Mouse (Mus musculus) macrophage (primary cell): ENCODE data around the gene Gm17657. TPM values are rescaled to one million over a fixed set of nuclear protein-coding genes. Genes with fewer than 3 reads are reported as not detected.
"Not testable (repeated sequence)": the region's sequence is repeated elsewhere in the genome, so short reads cannot be mapped to it uniquely, and the experiment has no call there.

Experiments
- H3K27ac ChIP-seq: fragments of 350-480 bp; formaldehyde crosslinking; 2 replicates; pipeline ENCODE4 v1.9.0; 2021
- H3K36me3 ChIP-seq: fragments of 350-480 bp; formaldehyde crosslinking; 2 replicates; pipeline ENCODE4 v1.9.0; 2021; ENCODE audit errors: inconsistent target
- H3K4me3 ChIP-seq: fragments of 350-480 bp; formaldehyde crosslinking; 2 replicates; pipeline ENCODE4 v1.9.0; 2021; ENCODE audit errors: inconsistent target
- H3K79me2 ChIP-seq: fragments of 350-480 bp; formaldehyde crosslinking; 2 replicates; pipeline ENCODE4 v1.9.0; 2021; ENCODE audit errors: inconsistent target
- WGBS: methylation state at CpG from one replicate; pipeline ENCODE4 v1.1.7; 2026; ENCODE audit warnings: inconsistent platforms; ENCODE audit not compliant: missing documents; 5-methylcytosine and 5-hydroxymethylcytosine counted together
- polyA plus RNA-seq: library from polyadenylated mRNA; stranded (reverse); fragments of 250-400 nt; gene quantifications from 3 replicates; pipeline ENCODE4 v1.2.4, GENCODE M21; 2018; ENCODE audit warnings: inconsistent platforms

The Gm17657 gene
- polyA plus RNA-seq, 1 experiment from 2014 or later = not detected

GRCm38 (mm10) chr17:29531757-29532384 is 17.6 kb downstream of the Gm17657 start:
- Histone ChIP-seq H3K79me2 (no peaks in the 10 kb centered on the region), H3K4me3 (no peak overlapping the region), H3K36me3 (no peaks in the 10 kb centered on the region), H3K27ac (no peak overlapping the region)
- 13% methylated on average over 10 of the region's 10 CpGs for WGBS

GRCm38 (mm10) chr17:29531278-29531677 is 18.2 kb downstream of the Gm17657 start:
- H3K27ac ChIP-seq = no peak overlapping the region

GRCm38 (mm10) chr17:29530508-29530907 is 18.9 kb downstream of the Gm17657 start:
- Histone ChIP-seq H3K79me2 (no peaks in the 10 kb centered on the region), H3K27ac (no peak overlapping the region), H3K36me3 (no peaks in the 10 kb centered on the region), H3K4me3 (no peak overlapping the region)
- WGBS = 47% methylated on average over 6 of the region's 6 CpGs

More at GRCm38 (mm10) chr17:29531278-29531677, 18.2 kb downstream of the Gm17657 start:
- WGBS = 73% methylated on average over 9 of the region's 9 CpGs
- H3K36me3 ChIP-seq = no peaks in the 10 kb centered on the region
- no peaks in the 10 kb centered on the region for H3K79me2 ChIP-seq
- no peak overlapping the region for H3K4me3 ChIP-seq

- 76% methylated on average over 8 of the region's 8 CpGs for WGBS
- no peak overlapping the region for H3K27ac ChIP-seq
Measured at GRCm38 (mm10) chr17:29528568-29529187, 20.8 kb downstream of the Gm17657 start.

GRCm38 (mm10) chr17:29525613-29526012 is 23.8 kb downstream of the Gm17657 start:
- no peak overlapping the region for H3K27ac ChIP-seq
- 87% methylated on average over 2 of the region's 2 CpGs for WGBS
- H3K4me3 ChIP-seq = no peak overlapping the region
- no peaks in the 10 kb centered on the region for H3K79me2 ChIP-seq
- H3K36me3 ChIP-seq = no peaks in the 10 kb centered on the region

More at GRCm38 (mm10) chr17:29528568-29529187, 20.8 kb downstream of the Gm17657 start:
- no peaks in the 10 kb centered on the region for H3K79me2 ChIP-seq
- no peak overlapping the region for H3K4me3 ChIP-seq
- H3K36me3 ChIP-seq = no peaks in the 10 kb centered on the region

- H3K36me3 ChIP-seq = no peaks in the 10 kb centered on the region
- no peaks in the 10 kb centered on the region for H3K79me2 ChIP-seq
- no peak overlapping the region for H3K27ac ChIP-seq
- no peak overlapping the region for H3K4me3 ChIP-seq
- WGBS = 84% methylated on average over 8 of the region's 8 CpGs
Measured at GRCm38 (mm10) chr17:29519731-29520130, 29.7 kb downstream of the Gm17657 start.

- WGBS = 68% methylated on average over 5 of the region's 5 CpGs
- not testable (repeated sequence) for H3K36me3 ChIP-seq, H3K27ac ChIP-seq, H3K79me2 ChIP-seq, H3K4me3 ChIP-seq
Measured at GRCm38 (mm10) chr17:29518665-29519064, 30.8 kb downstream of the Gm17657 start.

GRCm38 (mm10) chr17:29514435-29514834 is 35.0 kb downstream of the Gm17657 start:
- Histone ChIP-seq H3K4me3 (no peak overlapping the region), H3K79me2 (no peaks in the 10 kb centered on the region), H3K27ac (no peak overlapping the region), H3K36me3 (no peaks in the 10 kb centered on the region)
- WGBS = 6% methylated on average over 11 of the region's 11 CpGs

GRCm38 (mm10) chr17:29513044-29513730 is 36.3 kb downstream of the Gm17657 start:
- Histone ChIP-seq H3K27ac (no peak overlapping the region), H3K36me3 (no peaks in the 10 kb centered on the region), H3K4me3 (no peak overlapping the region), H3K79me2 (no peaks in the 10 kb centered on the region)
- WGBS = 48% methylated on average over 13 of the region's 13 CpGs

- Histone ChIP-seq H3K4me3 (no peak overlapping the region), H3K27ac (no peak overlapping the region), H3K36me3 (no peaks in the 10 kb centered on the region), H3K79me2 (no peaks in the 10 kb centered on the region)
- WGBS = 41% methylated on average over 8 of the region's 8 CpGs
Measured at GRCm38 (mm10) chr17:29510691-29511090, 38.7 kb downstream of the Gm17657 start.

- no peaks in the 10 kb centered on the region for H3K36me3 ChIP-seq
- no peak overlapping the region for H3K27ac ChIP-seq
- no peaks in the 10 kb centered on the region for H3K79me2 ChIP-seq
- WGBS = 62% methylated on average over 11 of the region's 12 CpGs
- H3K4me3 ChIP-seq = no peak overlapping the region
Measured at GRCm38 (mm10) chr17:29508927-29509608, 40.4 kb downstream of the Gm17657 start.

- WGBS = 98% methylated on average over 5 of the region's 5 CpGs
- Histone ChIP-seq H3K79me2 (no peaks in the 10 kb centered on the region), H3K4me3 (no peak overlapping the region), H3K36me3 (no peaks in the 10 kb centered on the region), H3K27ac (no peak overlapping the region)
Measured at GRCm38 (mm10) chr17:29503700-29504099, 45.7 kb downstream of the Gm17657 start.

GRCm38 (mm10) chr17:29502669-29503665 is 46.5 kb downstream of the Gm17657 start:
- no peaks in the 10 kb centered on the region for H3K79me2 ChIP-seq
- no peak overlapping the region; the same call in 1 of the 2 replicates for H3K4me3 ChIP-seq
- no peaks in the 10 kb centered on the region for H3K36me3 ChIP-seq
- H3K27ac ChIP-seq = no peak overlapping the region
- 15% methylated on average over 30 of the region's 32 CpGs for WGBS
